Mouse (Mus musculus): ENCODE data around the gene Osbpl8. TPM values are rescaled to one million over a fixed set of nuclear protein-coding genes. Genes with fewer than 3 reads are reported as not detected.

The Osbpl8 gene
- polyA plus RNA-seq (2014; fragmentation: Nextera tagmentation; extraction: Ambion mirVana), result 9.4 and 9.8 TPM in 2 replicates

DNA sequence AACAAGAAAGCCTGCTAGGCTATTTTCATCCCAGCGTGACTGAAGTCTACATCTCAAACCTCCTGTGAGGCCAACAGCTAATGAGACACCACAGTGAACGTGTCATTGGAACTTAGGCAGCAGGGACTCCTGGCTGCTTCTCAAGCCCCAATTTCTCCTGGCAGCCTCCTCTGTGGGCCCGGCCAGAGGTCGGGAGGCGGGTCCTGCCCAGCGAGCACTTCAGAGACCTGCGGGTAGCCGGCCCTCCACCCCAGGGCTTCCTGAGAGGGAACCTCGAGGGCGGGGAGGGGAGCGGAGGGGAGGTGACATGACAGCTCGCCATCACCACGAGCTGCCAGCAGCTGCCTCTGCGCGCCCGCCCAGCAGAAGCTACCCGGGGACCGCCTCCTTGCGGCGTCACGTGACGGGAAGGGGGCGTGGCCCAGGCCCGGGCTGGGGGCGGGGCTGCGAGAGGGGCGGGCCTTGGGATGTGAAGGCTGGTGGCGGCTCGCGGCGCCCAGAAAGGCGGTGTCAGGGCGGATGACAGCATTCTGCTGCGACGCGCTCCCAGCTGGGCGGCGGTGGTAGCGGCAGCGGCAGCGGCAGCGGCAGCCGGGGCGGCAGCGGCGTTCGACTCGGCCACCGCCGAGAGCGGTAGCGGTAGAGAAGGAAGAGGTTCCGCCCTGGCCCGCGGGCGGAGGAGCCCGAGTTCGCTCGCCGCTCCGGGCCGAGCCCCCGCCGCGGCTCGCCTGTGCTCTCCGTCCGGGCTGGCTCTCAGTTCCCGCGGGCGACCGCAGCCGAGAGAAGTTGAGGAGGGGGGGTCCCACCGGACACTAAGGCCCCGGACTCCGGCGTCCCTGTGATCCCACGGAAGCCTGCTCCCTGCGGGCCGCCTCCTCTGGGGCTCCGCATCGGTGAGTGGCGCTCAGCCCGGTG is at the start of gene Osbpl8:
Gene Osbpl8, plus strand, starts transcription at position 449 of the 915 bp plus-strand sequence.
- Histone ChIP-seq H3K4me1 (ENCODE audit: control insufficient read depth, insufficient read depth, low read length) (0 out of 2 replicates have a peak, but pooled peaks cover 5% of the 10 kb centered on the region), H3K36me3 (ENCODE audit: control insufficient read depth, insufficient read depth, low read length) (no peaks in the 10 kb centered on the region), H3K9me3 (ENCODE audit: control insufficient read depth, low read depth, low read length) (no peaks in the 10 kb centered on the region), H3K27me3 (ENCODE audit: control insufficient read depth, insufficient read depth, low read length) (no peaks in the 10 kb centered on the region), H3K27ac (ENCODE audit: low read length) (peak within 1 kb of the TSS; percentile 78), H3K9ac (replicated peaks; ENCODE audit: low read depth, low read length) (peak within 1 kb of the TSS; percentile 91), H3K4me3 (ENCODE audit: low read depth, low read length) (peak within 1 kb of the TSS; percentile 89), H3K4me2 (replicated peaks; ENCODE audit: low read depth, low read length) (peak within 1 kb of the TSS; percentile 77)
- peak; percentile 94 for ATAC-seq (ENCODE audit: insufficient number of reproducible peaks, insufficient read depth, low FRiP score, low read depth)
- under 1% methylated on average over 84 of the region's 84 CpGs for WGBS

DNA sequence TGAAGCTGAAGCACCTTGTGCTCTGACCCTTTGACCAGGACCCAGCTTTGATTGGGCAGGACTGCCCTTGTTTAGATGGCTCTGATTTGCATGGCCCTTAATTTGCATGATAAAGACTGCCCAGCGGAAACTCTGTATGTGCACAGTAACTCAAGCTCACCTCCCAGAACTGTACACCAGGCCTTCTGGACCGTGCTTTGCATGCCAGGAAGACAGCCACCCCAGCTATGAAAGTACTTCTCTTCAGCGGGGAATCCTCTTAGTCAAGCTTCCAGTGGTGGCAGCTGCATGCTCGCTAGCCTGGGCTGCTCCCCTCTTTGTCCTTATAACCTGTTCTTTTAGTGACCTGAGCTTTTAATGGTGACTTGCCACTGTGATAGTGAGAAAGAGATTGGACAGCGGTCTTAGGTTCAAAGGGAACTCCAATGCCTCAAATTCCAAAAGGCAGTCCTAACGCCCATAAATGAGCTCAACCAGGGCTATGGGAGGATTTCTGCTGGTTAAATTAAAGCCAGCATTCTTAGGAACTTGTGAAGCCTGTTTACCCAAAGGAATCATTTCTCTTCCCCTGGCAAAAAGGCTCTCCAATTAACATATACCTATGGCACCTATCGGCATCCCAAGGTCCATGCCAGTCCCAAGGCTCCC is 47.2 kb upstream of the Osbpl8 start:
- Histone ChIP-seq H3K4me1 (ENCODE audit: control insufficient read depth, insufficient read depth, low read length) (no peaks in the 10 kb centered on the region), H3K9ac (replicated peaks; ENCODE audit: low read depth, low read length) (no peak overlapping the region), H3K27me3 (ENCODE audit: control insufficient read depth, insufficient read depth, low read length) (no peaks in the 10 kb centered on the region), H3K27ac (ENCODE audit: low read length) (no peak overlapping the region), H3K4me3 (ENCODE audit: low read depth, low read length) (no peak overlapping the region), H3K4me2 (replicated peaks; ENCODE audit: low read depth, low read length) (no peak overlapping the region), H3K36me3 (ENCODE audit: control insufficient read depth, insufficient read depth, low read length) (no peaks in the 10 kb centered on the region), H3K9me3 (ENCODE audit: control insufficient read depth, low read depth, low read length) (no peaks in the 10 kb centered on the region)
- ATAC-seq (ENCODE audit: insufficient number of reproducible peaks, insufficient read depth, low FRiP score, low read depth), result no peak
- WGBS, result 70% methylated on average over 7 of the region's 7 CpGs

DNA sequence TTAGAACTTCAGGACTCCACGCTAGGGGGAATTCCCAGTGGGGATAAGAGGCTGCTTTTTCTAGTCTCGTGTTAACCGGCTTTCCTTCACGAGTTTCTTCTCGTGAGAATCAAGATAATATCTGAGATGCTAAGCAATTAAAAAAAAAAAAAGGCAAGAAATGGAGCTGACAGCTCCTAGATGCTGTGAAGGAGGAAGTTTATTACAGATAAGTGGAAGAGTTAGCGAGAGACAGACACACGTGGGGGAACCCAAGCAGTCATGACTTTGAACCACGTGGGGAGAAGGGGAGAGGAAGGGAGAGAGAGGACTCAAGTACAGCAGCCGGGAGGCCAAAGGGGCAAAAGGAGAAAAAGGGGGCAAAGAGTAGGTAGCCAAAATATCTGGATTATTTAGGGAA is 46.3 kb upstream of the Osbpl8 start:
- Histone ChIP-seq H3K9ac (replicated peaks; ENCODE audit: low read depth, low read length) (no peak overlapping the region), H3K4me2 (replicated peaks; ENCODE audit: low read depth, low read length) (no peak overlapping the region), H3K36me3 (ENCODE audit: control insufficient read depth, insufficient read depth, low read length) (no peaks in the 10 kb centered on the region), H3K9me3 (ENCODE audit: control insufficient read depth, low read depth, low read length) (no peaks in the 10 kb centered on the region), H3K4me1 (ENCODE audit: control insufficient read depth, insufficient read depth, low read length) (no peaks in the 10 kb centered on the region), H3K4me3 (ENCODE audit: low read depth, low read length) (no peak overlapping the region), H3K27ac (ENCODE audit: low read length) (no peak overlapping the region), H3K27me3 (ENCODE audit: control insufficient read depth, insufficient read depth, low read length) (no peaks in the 10 kb centered on the region)
- WGBS, result 85% methylated on average over 9 of the region's 9 CpGs
- no peak for ATAC-seq (ENCODE audit: insufficient number of reproducible peaks, insufficient read depth, low FRiP score, low read depth)

DNA sequence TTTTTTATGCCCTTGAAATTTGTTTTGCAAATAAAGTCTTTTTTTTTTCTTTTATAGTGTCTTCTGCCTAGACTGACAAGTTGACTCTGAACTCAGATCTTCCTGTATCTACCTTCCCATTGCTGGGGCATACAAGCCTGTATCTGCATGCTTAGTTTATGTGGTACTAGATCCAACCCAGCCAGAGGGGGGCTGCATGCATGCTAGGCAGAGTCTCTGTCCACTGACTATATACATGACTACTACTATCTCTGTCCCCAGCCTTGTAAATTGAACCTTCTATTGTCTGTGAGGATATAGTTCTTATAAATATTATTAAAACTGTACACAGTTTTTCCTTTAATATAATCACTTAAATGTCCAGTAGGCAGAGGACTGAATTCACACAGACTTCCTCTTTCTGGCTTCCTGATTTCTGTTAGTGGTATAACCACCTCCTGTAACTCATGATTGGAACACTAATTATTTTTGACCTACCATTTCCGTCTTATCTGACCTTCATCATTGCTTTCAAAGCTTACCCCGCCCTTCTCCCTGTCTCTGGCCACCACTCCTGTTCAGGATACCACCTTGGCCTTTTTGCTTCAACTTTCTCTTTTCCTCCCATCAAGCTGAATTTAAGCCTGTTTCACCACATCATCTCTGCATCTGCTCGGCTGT is 45.4 kb upstream of the Osbpl8 start:
- no peaks in the 10 kb centered on the region for H3K9me3 ChIP-seq (ENCODE audit: control insufficient read depth, low read depth, low read length)
- WGBS, result 55% methylated on average over 3 of the region's 3 CpGs
- no peak overlapping the region for H3K27ac ChIP-seq (ENCODE audit: low read length)
- no peak overlapping the region for H3K9ac ChIP-seq (replicated peaks; ENCODE audit: low read depth, low read length)
- no peak overlapping the region for H3K4me3 ChIP-seq (ENCODE audit: low read depth, low read length)
- H3K36me3 ChIP-seq (ENCODE audit: control insufficient read depth, insufficient read depth, low read length), result no peaks in the 10 kb centered on the region
- H3K4me1 ChIP-seq (ENCODE audit: control insufficient read depth, insufficient read depth, low read length), result no peaks in the 10 kb centered on the region
- no peak overlapping the region for H3K4me2 ChIP-seq (replicated peaks; ENCODE audit: low read depth, low read length)
- no peak for ATAC-seq (ENCODE audit: insufficient number of reproducible peaks, insufficient read depth, low FRiP score, low read depth)
- H3K27me3 ChIP-seq (ENCODE audit: control insufficient read depth, insufficient read depth, low read length), result no peaks in the 10 kb centered on the region

DNA sequence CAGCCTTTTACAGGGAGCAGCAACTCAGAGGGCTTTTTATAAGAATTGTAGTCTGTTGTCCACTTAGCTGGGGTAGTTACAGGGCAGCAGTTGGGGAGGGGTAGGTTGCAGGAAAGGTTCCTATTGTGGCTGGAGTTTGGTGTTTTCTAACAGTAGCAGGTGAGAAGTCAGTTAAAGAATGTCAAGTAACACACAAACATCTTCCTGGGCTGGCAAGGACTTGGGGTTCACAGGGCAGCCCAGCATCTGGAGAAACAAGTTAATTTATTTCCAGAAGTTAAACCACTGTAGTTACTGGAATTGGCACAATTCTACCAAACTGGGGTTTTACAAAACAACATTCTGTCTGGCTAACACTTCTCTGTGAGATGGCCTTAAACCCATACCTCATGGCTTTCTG is 44.8 kb upstream of the Osbpl8 start:
- Histone ChIP-seq H3K9me3 (ENCODE audit: control insufficient read depth, low read depth, low read length) (no peaks in the 10 kb centered on the region), H3K36me3 (ENCODE audit: control insufficient read depth, insufficient read depth, low read length) (no peaks in the 10 kb centered on the region), H3K27me3 (ENCODE audit: control insufficient read depth, insufficient read depth, low read length) (no peaks in the 10 kb centered on the region), H3K4me3 (ENCODE audit: low read depth, low read length) (no peak overlapping the region), H3K27ac (ENCODE audit: low read length) (no peak overlapping the region), H3K4me2 (replicated peaks; ENCODE audit: low read depth, low read length) (no peak overlapping the region), H3K4me1 (ENCODE audit: control insufficient read depth, insufficient read depth, low read length) (no peaks in the 10 kb centered on the region), H3K9ac (replicated peaks; ENCODE audit: low read depth, low read length) (no peak overlapping the region)
- ATAC-seq (ENCODE audit: insufficient number of reproducible peaks, insufficient read depth, low FRiP score, low read depth), result no peak

DNA sequence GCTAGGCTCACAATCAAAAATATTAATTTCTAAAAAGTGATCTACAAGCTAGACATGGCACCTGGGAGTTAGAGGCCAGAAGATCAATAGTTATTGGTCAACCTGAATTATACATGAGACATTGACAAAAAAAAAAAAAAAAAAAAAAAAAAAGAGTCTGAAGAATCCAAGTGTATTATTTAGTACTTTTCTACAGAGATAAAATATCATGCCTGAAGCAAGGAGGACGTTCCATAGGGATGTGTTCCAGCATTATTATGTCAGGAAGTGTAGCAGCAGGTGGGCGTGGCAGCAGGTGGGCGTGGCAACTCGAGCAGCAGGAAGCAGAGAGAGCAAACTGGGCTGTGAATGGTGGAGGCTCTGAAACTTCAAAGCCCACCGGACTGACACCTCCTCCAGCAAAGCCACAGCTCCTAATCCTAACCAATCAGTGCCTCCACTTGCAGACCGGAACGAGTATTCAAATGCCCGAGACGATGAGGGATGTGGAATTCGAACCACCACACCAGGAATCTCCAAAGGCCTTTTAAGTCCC is 41.6 kb upstream of the Osbpl8 start:
- ATAC-seq (ENCODE audit: insufficient number of reproducible peaks, insufficient read depth, low FRiP score, low read depth), result no peak
- WGBS, result 74% methylated on average over 10 of the region's 10 CpGs
- Histone ChIP-seq H3K36me3 (ENCODE audit: control insufficient read depth, insufficient read depth, low read length) (no peaks in the 10 kb centered on the region), H3K4me1 (ENCODE audit: control insufficient read depth, insufficient read depth, low read length) (no peaks in the 10 kb centered on the region), H3K27me3 (ENCODE audit: control insufficient read depth, insufficient read depth, low read length) (no peaks in the 10 kb centered on the region), H3K4me2 (replicated peaks; ENCODE audit: low read depth, low read length) (no peak overlapping the region), H3K4me3 (ENCODE audit: low read depth, low read length) (no peak overlapping the region), H3K9me3 (ENCODE audit: control insufficient read depth, low read depth, low read length) (no peaks in the 10 kb centered on the region), H3K27ac (ENCODE audit: low read length) (no peak overlapping the region), H3K9ac (replicated peaks; ENCODE audit: low read depth, low read length) (no peak overlapping the region)

DNA sequence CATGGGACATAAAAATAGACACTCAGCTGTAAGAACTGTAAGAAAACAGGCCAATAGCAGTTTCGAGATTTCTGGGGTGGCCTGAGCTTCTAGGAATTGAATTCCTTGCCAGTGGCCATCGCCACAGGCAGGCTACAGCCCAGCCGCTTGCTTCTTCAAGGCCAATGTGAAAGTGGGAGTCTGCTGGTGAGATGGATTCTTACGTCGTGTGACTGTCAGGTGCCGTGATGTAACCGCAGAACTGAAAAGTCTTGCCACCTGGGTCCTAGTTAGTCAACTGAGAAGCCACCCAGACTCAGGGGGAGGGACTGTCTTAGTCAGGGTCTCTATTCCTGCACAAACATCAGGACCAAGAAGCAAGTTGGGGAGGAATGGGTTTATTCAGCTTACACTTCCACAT is 40.4 kb upstream of the Osbpl8 start:
- H3K27me3 ChIP-seq (ENCODE audit: control insufficient read depth, insufficient read depth, low read length), result no peaks in the 10 kb centered on the region
- no peak overlapping the region for H3K4me2 ChIP-seq (replicated peaks; ENCODE audit: low read depth, low read length)
- ATAC-seq (ENCODE audit: insufficient number of reproducible peaks, insufficient read depth, low FRiP score, low read depth), result no peak
- no peaks in the 10 kb centered on the region for H3K9me3 ChIP-seq (ENCODE audit: control insufficient read depth, low read depth, low read length)
- H3K9ac ChIP-seq (replicated peaks; ENCODE audit: low read depth, low read length), result no peak overlapping the region
- 93% methylated on average over 7 of the region's 7 CpGs for WGBS
- H3K27ac ChIP-seq (ENCODE audit: low read length), result no peak overlapping the region
- no peaks in the 10 kb centered on the region for H3K4me1 ChIP-seq (ENCODE audit: control insufficient read depth, insufficient read depth, low read length)
- H3K4me3 ChIP-seq (ENCODE audit: low read depth, low read length), result no peak overlapping the region
- H3K36me3 ChIP-seq (ENCODE audit: control insufficient read depth, insufficient read depth, low read length), result no peaks in the 10 kb centered on the region

DNA sequence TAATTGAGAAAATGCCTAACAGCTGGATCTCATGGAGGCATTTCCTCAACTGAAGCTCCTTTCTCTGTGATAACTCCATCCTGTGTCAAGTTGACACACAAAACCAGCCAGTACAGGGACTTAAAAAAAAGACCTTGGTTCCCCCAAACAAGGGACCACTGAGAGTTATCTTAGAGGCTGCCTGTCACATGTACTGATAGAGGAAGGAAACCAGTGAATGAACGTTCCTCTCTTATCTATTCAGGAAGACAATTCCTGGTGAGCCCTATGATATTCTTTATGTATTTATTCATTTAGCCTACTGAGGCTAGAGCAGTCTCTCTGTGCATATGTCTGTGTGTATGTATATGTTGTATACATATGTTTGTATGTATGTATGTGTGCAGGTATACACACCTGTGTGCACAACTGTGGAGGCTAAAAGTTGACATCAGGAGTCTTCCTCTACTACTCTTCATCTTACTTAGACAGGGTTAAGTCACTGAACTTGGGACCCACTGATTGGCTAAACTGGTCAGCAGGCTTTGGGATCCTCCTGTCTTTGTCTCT is 39.7 kb upstream of the Osbpl8 start:
- Histone ChIP-seq H3K9ac (replicated peaks; ENCODE audit: low read depth, low read length) (no peak overlapping the region), H3K9me3 (ENCODE audit: control insufficient read depth, low read depth, low read length) (no peaks in the 10 kb centered on the region), H3K27ac (ENCODE audit: low read length) (no peak overlapping the region), H3K27me3 (ENCODE audit: control insufficient read depth, insufficient read depth, low read length) (no peaks in the 10 kb centered on the region), H3K4me1 (ENCODE audit: control insufficient read depth, insufficient read depth, low read length) (no peaks in the 10 kb centered on the region), H3K4me2 (replicated peaks; ENCODE audit: low read depth, low read length) (no peak overlapping the region), H3K36me3 (ENCODE audit: control insufficient read depth, insufficient read depth, low read length) (no peaks in the 10 kb centered on the region), H3K4me3 (ENCODE audit: low read depth, low read length) (no peak overlapping the region)
- no peak for ATAC-seq (ENCODE audit: insufficient number of reproducible peaks, insufficient read depth, low FRiP score, low read depth)
- 69% methylated on average over 1 of the region's 1 CpGs for WGBS
